Mouse (Mus musculus) megakaryocyte, embryonic 14.5 days (primary cell): ENCODE data around the gene Man1a2. TPM values are rescaled to one million over a fixed set of nuclear protein-coding genes. Genes with fewer than 3 reads are reported as not detected.

ENCODE experiments used
- H3K27me3 ChIP-seq: replicated peaks from 2 replicates; pipeline ENCODE3; 2012; ENCODE audit warnings: inconsistent platforms
- H3K36me3 ChIP-seq: replicated peaks from 2 replicates; pipeline ENCODE3; 2012; ENCODE audit warnings: low read length, inconsistent platforms, mixed read lengths
- H3K4me1 ChIP-seq: 2 replicates; pipeline ENCODE4 v1.6.1; 2012; ENCODE audit warnings: inconsistent platforms
- H3K4me3 ChIP-seq: replicated peaks from 2 replicates; pipeline ENCODE3; 2012; ENCODE audit warnings: moderate library complexity, mild to moderate bottlenecking, inconsistent platforms
- H3K9me3 ChIP-seq: 2 replicates; pipeline ENCODE4 v1.6.1; 2012; ENCODE audit warnings: inconsistent platforms
- FLI1 ChIP-seq: IDR thresholded peaks from 2 replicates; pipeline ENCODE4 v1.6.1; 2012; ENCODE audit warnings: low read length, inconsistent platforms, mixed read lengths
- GATA1 ChIP-seq: IDR thresholded peaks from 3 replicates; pipeline ENCODE4 v1.6.1; 2012; ENCODE audit warnings: mixed read lengths, low read length, inconsistent platforms, borderline replicate concordance
- polyA plus RNA-seq: library from polyadenylated mRNA; stranded (reverse); fragments of >175 nt; gene quantifications from 2 replicates; pipeline ENCODE4 v1.2.3, GENCODE M21; 2012; ENCODE audit warnings: low replicate concordance; ENCODE audit not compliant: insufficient read depth

Man1a2 gene
- polyA plus RNA-seq, 1 experiment = 20.6 TPM

- Histone ChIP-seq H3K4me1 (peaks cover 30% of the 10 kb centered on the region), H3K9me3 (no peaks in the 10 kb centered on the region), H3K27me3 (no peaks in the 10 kb centered on the region), H3K36me3 (peaks cover 61% of the 10 kb centered on the region), H3K4me3 (no peak overlapping the region)
- no peak for TF ChIP-seq FLI1
- TF ChIP-seq GATA1 = no peak
Observed at GRCm38 (mm10) chr3:100641581-100641980, 43.7 kb downstream of the Man1a2 start.

GRCm38 (mm10) chr3:100636255-100636654 is 49.0 kb downstream of the Man1a2 start:
- Histone ChIP-seq H3K4me3 (no peak overlapping the region), H3K27me3 (no peaks in the 10 kb centered on the region), H3K4me1 (peaks cover 34% of the 10 kb centered on the region), H3K36me3 (peaks cover 50% of the 10 kb centered on the region), H3K9me3 (no peaks in the 10 kb centered on the region)
- TF ChIP-seq GATA1 (no peak), FLI1 (no peak)

GRCm38 (mm10) chr3:100634821-100635220 is 50.5 kb downstream of the Man1a2 start:
- Histone ChIP-seq H3K27me3 (no peaks in the 10 kb centered on the region), H3K36me3 (peaks cover 47% of the 10 kb centered on the region), H3K4me1 (peaks cover 29% of the 10 kb centered on the region), H3K9me3 (no peaks in the 10 kb centered on the region), H3K4me3 (no peak overlapping the region)
- no peak for TF ChIP-seq GATA1
- TF ChIP-seq FLI1 = no peak

- TF ChIP-seq FLI1 (no peak), GATA1 (no peak)
- Histone ChIP-seq H3K27me3 (no peaks in the 10 kb centered on the region), H3K4me1 (peaks cover 7% of the 10 kb centered on the region; the same call in 1 of the 2 replicates), H3K9me3 (no peaks in the 10 kb centered on the region), H3K36me3 (peaks cover 37% of the 10 kb centered on the region), H3K4me3 (no peak overlapping the region)
Observed at GRCm38 (mm10) chr3:100618511-100618910, 66.8 kb downstream of the Man1a2 start.

GRCm38 (mm10) chr3:100610916-100611315 is 74.4 kb downstream of the Man1a2 start:
- Histone ChIP-seq H3K4me1 (0 out of 2 replicates have a peak, but pooled peaks cover 3% of the 10 kb centered on the region), H3K36me3 (peaks cover 33% of the 10 kb centered on the region), H3K9me3 (no peaks in the 10 kb centered on the region), H3K4me3 (no peak overlapping the region), H3K27me3 (no peaks in the 10 kb centered on the region)
- no peak for TF ChIP-seq FLI1
- TF ChIP-seq GATA1 = no peak

GRCm38 (mm10) chr3:100604539-100604938 is 80.8 kb downstream of the Man1a2 start:
- TF ChIP-seq FLI1 (no peak), GATA1 (no peak)
- no peaks in the 10 kb centered on the region for H3K27me3 ChIP-seq
- peaks cover 9% of the 10 kb centered on the region; the same call in 1 of the 2 replicates for H3K4me1 ChIP-seq
- H3K4me3 ChIP-seq = no peak overlapping the region
- no peaks in the 10 kb centered on the region for H3K9me3 ChIP-seq
- peaks cover 44% of the 10 kb centered on the region for H3K36me3 ChIP-seq

GRCm38 (mm10) chr3:100599265-100599820 is 86.0 kb downstream of the Man1a2 start:
- Histone ChIP-seq H3K9me3 (no peaks in the 10 kb centered on the region), H3K4me3 (no peak overlapping the region), H3K4me1 (peaks cover 16% of the 10 kb centered on the region), H3K27me3 (no peaks in the 10 kb centered on the region), H3K36me3 (peaks cover 23% of the 10 kb centered on the region)
- TF ChIP-seq GATA1 = no peak
- TF ChIP-seq FLI1 = no peak

GRCm38 (mm10) chr3:100591053-100591452 is 94.2 kb downstream of the Man1a2 start:
- Histone ChIP-seq H3K36me3 (peaks cover 42% of the 10 kb centered on the region), H3K4me3 (no peak overlapping the region), H3K4me1 (no peaks in the 10 kb centered on the region), H3K27me3 (no peaks in the 10 kb centered on the region), H3K9me3 (no peaks in the 10 kb centered on the region)
- no peak for TF ChIP-seq GATA1

GRCm38 (mm10) chr3:100582721-100583355 is 102.5 kb downstream of the Man1a2 start:
- Histone ChIP-seq H3K27me3 (no peaks in the 10 kb centered on the region), H3K36me3 (peaks cover 65% of the 10 kb centered on the region), H3K4me1 (peaks cover 7% of the 10 kb centered on the region), H3K4me3 (no peak overlapping the region), H3K9me3 (no peaks in the 10 kb centered on the region)
- TF ChIP-seq FLI1 = no peak

- Histone ChIP-seq H3K9me3 (no peaks in the 10 kb centered on the region), H3K27me3 (no peaks in the 10 kb centered on the region), H3K36me3 (peaks cover 49% of the 10 kb centered on the region), H3K4me1 (peaks cover 20% of the 10 kb centered on the region), H3K4me3 (no peak overlapping the region)
- no peak for TF ChIP-seq FLI1
- no peak for TF ChIP-seq GATA1
Observed at GRCm38 (mm10) chr3:100572571-100573183, 112.6 kb downstream of the Man1a2 start.
